Mouse (Mus musculus) spleen, adult 2 months (tissue): ENCODE results near the gene Foxp4.

Source experiments
- CTCF ChIP-seq: fragments of 200-500 bp; IDR thresholded peaks from 2 replicates; pipeline ENCODE4 v1.5.1; 2011; ENCODE audit warnings: mild to moderate bottlenecking, inconsistent platforms; ENCODE audit not compliant: insufficient read depth, insufficient read length, insufficient replicate concordance; ENCODE audit errors: extremely low read depth
- POLR2A ChIP-seq: fragments of 200-500 bp; IDR thresholded peaks from 2 replicates; pipeline ENCODE4 v1.6.1; 2011; ENCODE audit warnings: low read depth, low read length, inconsistent platforms

DNA sequence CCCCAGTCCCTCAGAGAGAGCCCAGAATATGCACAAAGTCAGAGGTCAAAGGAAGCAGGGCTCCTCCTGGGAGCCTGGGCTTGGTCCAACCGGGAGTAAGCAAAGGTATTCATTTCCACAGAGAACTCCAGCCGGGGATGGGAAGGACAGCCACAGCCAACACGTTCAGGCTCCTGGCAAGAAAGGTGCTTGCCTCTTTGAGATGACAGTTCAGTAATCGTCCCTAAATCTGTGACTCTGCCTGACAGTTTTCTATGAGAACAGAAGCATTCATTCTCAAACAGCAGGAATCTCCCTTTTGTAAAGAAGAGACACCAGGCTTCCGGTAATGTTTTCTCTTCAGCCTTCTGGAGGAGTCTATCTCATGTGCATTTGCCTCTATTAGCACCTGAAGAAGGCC is 4.6 kb downstream of the Foxp4 start:
- TF ChIP-seq CTCF (no peak), POLR2A (no peak)
